Mouse (Mus musculus) urinary bladder, postnatal 36 days (tissue): ENCODE results near the gene Arhgap35.

Experiments
- DNase-seq, 2 experiments: peaks; one replicate each; pipeline ENCODE4 v3.0.0; 2022; ENCODE audit warnings: low spot score in 2 of 2, mixed read lengths in 1 of 2

Arhgap35 gene

GRCm38 (mm10) chr7:16468115-16468514 lies 146.7 kb downstream of the Arhgap35 start:
- no peak for DNase-seq

GRCm38 (mm10) chr7:16466565-16466964 lies 148.2 kb downstream of the Arhgap35 start:
- no peak for DNase-seq

- no peak for DNase-seq
Measured at GRCm38 (mm10) chr7:16465568-16465967, 149.2 kb downstream of the Arhgap35 start.

- DNase-seq: peak; percentile 55 to 64
Measured at GRCm38 (mm10) chr7:16465160-16465559, 149.6 kb downstream of the Arhgap35 start.

GRCm38 (mm10) chr7:16463214-16463613 lies 151.6 kb downstream of the Arhgap35 start:
- DNase-seq: peak; percentile 70 to 80

- no peak for DNase-seq
Measured at GRCm38 (mm10) chr7:16461705-16462104, 153.1 kb downstream of the Arhgap35 start.

GRCm38 (mm10) chr7:16461151-16461550 lies 153.6 kb downstream of the Arhgap35 start:
- no peak for DNase-seq

GRCm38 (mm10) chr7:16460566-16460965 lies 154.2 kb downstream of the Arhgap35 start:
- DNase-seq: no peak

GRCm38 (mm10) chr7:16456289-16456688 lies 158.5 kb downstream of the Arhgap35 start:
- DNase-seq: no peak

GRCm38 (mm10) chr7:16455016-16455415 lies 159.8 kb downstream of the Arhgap35 start:
- no peak for DNase-seq

- peak in 1 of 2 experiments; percentile 40 for DNase-seq
Measured at GRCm38 (mm10) chr7:16453118-16453711, 161.6 kb downstream of the Arhgap35 start.

GRCm38 (mm10) chr7:16452587-16453073 lies 162.2 kb downstream of the Arhgap35 start, which contains the start of gene Tmem160:
Gene Tmem160 (plus strand): TSS chr7:16452779.
- peak; percentile 77 to 87 for DNase-seq

GRCm38 (mm10) chr7:16451656-16452055 lies 163.1 kb downstream of the Arhgap35 start:
- no peak for DNase-seq
